Mouse (Mus musculus) testis, adult 2 months (tissue): ENCODE data around the gene Ctns. TPM values are rescaled to one million over a fixed set of nuclear protein-coding genes. Genes with fewer than 3 reads are reported as not detected.

Experiments
- H3K27ac ChIP-seq: fragments of 200-500 bp; 2 replicates; pipeline ENCODE4 v1.5.1; 2012; ENCODE audit warnings: low read depth, low read length; ENCODE audit not compliant: control insufficient read depth, insufficient read depth
- H3K27me3 ChIP-seq: fragments of 200-500 bp; 2 replicates; pipeline ENCODE4 v1.6.1; 2012; ENCODE audit warnings: mild to moderate bottlenecking, low read length, moderate library complexity; ENCODE audit not compliant: control insufficient read depth, insufficient read depth
- H3K36me3 ChIP-seq: fragments of 200-500 bp; 2 replicates; pipeline ENCODE4 v1.6.1; 2012; ENCODE audit warnings: mild to moderate bottlenecking, low read length; ENCODE audit not compliant: control insufficient read depth, insufficient read depth
- H3K4me1 ChIP-seq: fragments of 200-500 bp; 2 replicates; pipeline ENCODE4 v1.6.1; 2012; ENCODE audit warnings: low read length; ENCODE audit not compliant: control insufficient read depth, insufficient read depth
- H3K4me3 ChIP-seq: fragments of 200-500 bp; 2 replicates; pipeline ENCODE4 v1.5.1; 2012; ENCODE audit warnings: low read depth, mild to moderate bottlenecking, low read length, moderate library complexity, mixed read lengths; ENCODE audit not compliant: control insufficient read depth
- CTCF ChIP-seq: fragments of 200-500 bp; IDR thresholded peaks from 2 replicates; pipeline ENCODE4 v1.5.1; 2012; ENCODE audit warnings: low read depth, mild to moderate bottlenecking, inconsistent platforms, low read length, moderate library complexity; ENCODE audit not compliant: control insufficient read depth, insufficient read depth, insufficient replicate concordance
- POLR2A ChIP-seq: fragments of 200-500 bp; IDR thresholded peaks from 2 replicates; pipeline ENCODE4 v1.6.1; 2012; ENCODE audit warnings: low read depth, mild to moderate bottlenecking, inconsistent platforms, low read length, moderate library complexity; ENCODE audit not compliant: control insufficient read depth
- polyA plus RNA-seq: library from polyadenylated mRNA; depleted of rRNA; stranded (reverse); fragments of >200 nt; gene quantifications from 2 replicates; pipeline ENCODE4 v1.2.3, GENCODE M21; 2012

Gene Ctns
- polyA plus RNA-seq, 1 experiment, result 17.8 TPM

- no peaks in the 10 kb centered on the region for H3K4me1 ChIP-seq
- TF ChIP-seq POLR2A, result no peak
- no peak for TF ChIP-seq CTCF
- no peak overlapping the region for H3K27ac ChIP-seq
- H3K27me3 ChIP-seq, result no peaks in the 10 kb centered on the region
- H3K36me3 ChIP-seq, result no peaks in the 10 kb centered on the region; the same call in 1 of the 2 replicates
- H3K4me3 ChIP-seq, result no peak overlapping the region
Observed at GRCm38 (mm10) chr11:73207621-73208020, 8.8 kb upstream of the Ctns start.

- Histone ChIP-seq H3K4me3 (no peak overlapping the region), H3K27ac (no peak overlapping the region), H3K27me3 (no peaks in the 10 kb centered on the region), H3K4me1 (no peaks in the 10 kb centered on the region), H3K36me3 (no peaks in the 10 kb centered on the region; the same call in 1 of the 2 replicates)
- TF ChIP-seq POLR2A, result no peak
Observed at GRCm38 (mm10) chr11:73205194-73205593, 6.4 kb upstream of the Ctns start.

DNA sequence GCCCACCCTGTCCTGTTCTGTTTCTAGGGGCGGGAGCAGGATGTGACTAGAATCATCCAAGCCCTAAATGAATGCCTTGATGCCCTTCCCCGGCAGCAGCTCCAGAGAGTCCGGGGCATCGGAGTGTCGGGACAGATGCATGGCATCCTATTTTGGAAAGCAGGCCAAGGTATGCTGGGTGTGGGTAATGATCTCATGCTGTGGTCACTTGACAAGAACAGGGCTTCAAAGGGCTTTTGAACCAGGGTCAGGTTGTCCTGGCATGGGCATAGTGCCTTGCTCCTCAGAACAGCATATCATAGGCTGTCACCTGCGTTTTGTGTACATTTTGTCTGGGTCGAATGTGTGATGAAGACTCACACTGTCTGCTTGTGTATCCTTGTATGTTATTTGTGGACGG, 5.1 kb upstream of the Ctns start:
- H3K27ac ChIP-seq, result no peak overlapping the region
- H3K4me1 ChIP-seq, result peaks cover 6% of the 10 kb centered on the region
- no peaks in the 10 kb centered on the region; the same call in 1 of the 2 replicates for H3K36me3 ChIP-seq
- TF ChIP-seq POLR2A (no peak), CTCF (no peak)
- H3K27me3 ChIP-seq, result no peaks in the 10 kb centered on the region
- no peak overlapping the region for H3K4me3 ChIP-seq

DNA sequence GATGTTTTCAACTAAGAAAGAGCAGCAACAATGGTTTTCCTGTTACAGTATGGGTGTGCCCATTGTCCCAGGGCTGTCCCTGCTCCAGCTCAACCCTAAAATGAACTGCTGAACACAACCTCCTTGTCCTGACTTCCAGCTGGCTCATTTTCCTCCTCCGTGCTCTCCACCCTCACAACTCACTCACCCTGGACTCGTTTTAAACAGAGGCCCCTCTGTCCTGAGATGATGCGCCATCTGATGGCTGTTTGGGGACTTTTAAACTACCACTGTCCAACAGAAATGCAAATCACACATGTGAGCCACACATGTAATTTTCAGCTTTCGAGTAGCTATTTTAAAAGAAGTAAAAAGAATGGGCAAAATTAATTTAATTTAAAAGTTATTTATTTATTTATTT, 2.8 kb upstream of the Ctns start:
- Histone ChIP-seq H3K4me1 (peaks cover 11% of the 10 kb centered on the region), H3K27me3 (no peaks in the 10 kb centered on the region), H3K4me3 (no peak overlapping the region), H3K27ac (no peak overlapping the region), H3K36me3 (no peaks in the 10 kb centered on the region; the same call in 1 of the 2 replicates)
- TF ChIP-seq CTCF (no peak), POLR2A (no peak)

DNA sequence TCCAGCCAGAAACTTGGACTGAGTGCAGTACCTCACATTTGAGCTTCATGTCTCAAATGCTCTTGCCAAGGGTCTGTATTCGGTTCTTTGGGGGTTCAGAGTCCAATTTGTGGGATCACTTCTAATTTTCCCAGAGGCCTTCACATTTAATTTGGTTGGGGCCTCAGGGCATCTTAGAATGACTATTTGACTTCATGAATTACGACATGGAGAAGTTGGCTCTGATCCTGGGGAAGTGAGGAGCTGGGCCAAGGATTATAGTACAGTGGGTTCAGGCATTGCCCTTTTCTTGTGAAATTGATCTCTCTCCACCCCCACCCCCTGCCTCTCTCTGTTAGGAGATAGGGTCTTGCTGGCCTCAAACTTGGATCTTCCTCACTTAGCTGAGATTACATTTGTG, 2.2 kb upstream of the Ctns start:
- Histone ChIP-seq H3K4me3 (no peak overlapping the region), H3K4me1 (peaks cover 11% of the 10 kb centered on the region), H3K36me3 (no peaks in the 10 kb centered on the region; the same call in 1 of the 2 replicates), H3K27me3 (no peaks in the 10 kb centered on the region), H3K27ac (no peak overlapping the region)
- TF ChIP-seq CTCF (no peak), POLR2A (no peak)

GRCm38 (mm10) chr11:73199879-73200278, 1.0 kb upstream of the Ctns start:
- TF ChIP-seq CTCF (no peak), POLR2A (no peak)
- Histone ChIP-seq H3K4me1 (peaks cover 11% of the 10 kb centered on the region), H3K36me3 (no peaks in the 10 kb centered on the region), H3K27me3 (no peaks in the 10 kb centered on the region), H3K4me3 (peak overlapping the region; percentile 86), H3K27ac (no peak overlapping the region)

GRCm38 (mm10) chr11:73199230-73199712, 429 bp upstream of the Ctns start, which contains the start of gene Shpk:
Gene Shpk, plus strand, starts transcription at chr11:73199460.
- peak; percentile 78; the same call in 1 of the 2 replicates for TF ChIP-seq POLR2A
- no peak for TF ChIP-seq CTCF
- peaks cover 11% of the 10 kb centered on the region for H3K4me1 ChIP-seq
- no peaks in the 10 kb centered on the region for H3K27me3 ChIP-seq
- no peaks in the 10 kb centered on the region for H3K36me3 ChIP-seq
- peak within 1 kb of the TSS; percentile 56 for H3K27ac ChIP-seq
- peak within 1 kb of the TSS; percentile 86 for H3K4me3 ChIP-seq

- TF ChIP-seq POLR2A (no peak), CTCF (no peak)
- H3K27me3 ChIP-seq, result no peaks in the 10 kb centered on the region
- H3K4me3 ChIP-seq, result no peak overlapping the region
- peaks cover 11% of the 10 kb centered on the region for H3K4me1 ChIP-seq
- H3K27ac ChIP-seq, result no peak overlapping the region
- H3K36me3 ChIP-seq, result no peaks in the 10 kb centered on the region
Observed at GRCm38 (mm10) chr11:73198190-73198589, 652 bp downstream of the Ctns start.
